Mouse (Mus musculus) testis, adult 2 months (tissue): ENCODE measurements around the gene Kras.

Experiments used
- CTCF ChIP-seq: fragments of 200-500 bp; IDR thresholded peaks from 2 replicates; pipeline ENCODE4 v1.5.1; 2012; ENCODE audit warnings: low read depth, mild to moderate bottlenecking, inconsistent platforms, low read length, moderate library complexity; ENCODE audit not compliant: control insufficient read depth, insufficient read depth, insufficient replicate concordance
- POLR2A ChIP-seq: fragments of 200-500 bp; IDR thresholded peaks from 2 replicates; pipeline ENCODE4 v1.6.1; 2012; ENCODE audit warnings: low read depth, mild to moderate bottlenecking, inconsistent platforms, low read length, moderate library complexity; ENCODE audit not compliant: control insufficient read depth

DNA sequence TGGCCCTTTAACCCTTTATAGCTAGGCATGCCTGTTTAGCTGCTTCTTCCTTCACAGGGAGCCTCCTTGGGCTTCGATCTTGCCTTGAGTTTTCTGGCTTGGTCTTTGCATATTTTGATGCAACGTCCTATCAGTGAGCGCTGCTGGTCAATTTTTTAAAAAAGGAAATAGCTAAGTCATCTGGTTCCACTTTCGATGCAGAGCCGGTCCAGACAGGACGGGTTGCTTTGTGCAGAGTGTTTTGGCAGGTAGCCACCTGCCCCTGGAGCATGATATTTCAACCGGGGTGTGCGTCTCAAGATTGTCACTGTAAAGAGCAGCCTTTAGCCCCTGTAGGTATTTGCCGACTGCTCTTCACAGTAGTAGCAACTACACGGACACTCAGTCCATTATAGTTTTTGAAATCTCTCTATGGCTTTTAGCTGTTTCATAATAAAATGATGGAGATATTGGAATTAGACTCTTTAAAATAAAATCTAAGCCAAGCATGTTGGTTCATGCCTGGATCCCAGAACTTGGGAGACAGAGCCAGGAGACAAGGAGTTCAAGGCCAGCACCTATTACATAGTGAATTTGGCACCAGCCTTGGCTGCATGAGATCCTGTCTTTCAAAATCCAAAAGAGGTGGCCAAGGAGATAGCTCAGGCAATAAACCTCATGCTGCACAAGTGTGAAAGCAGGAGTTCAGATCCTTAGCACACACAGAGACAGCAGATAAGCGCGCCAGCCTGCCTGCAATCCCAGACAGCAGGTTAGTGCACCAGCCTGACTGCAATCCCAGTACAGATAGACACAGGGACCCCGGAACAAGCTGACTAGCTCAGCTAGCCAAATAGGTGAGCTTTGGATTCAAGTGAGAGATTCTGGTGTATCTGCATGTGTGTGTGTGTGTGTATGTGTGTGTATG is 41.6 kb upstream of the Kras start:
- no peak for TF ChIP-seq POLR2A
- no peak for TF ChIP-seq CTCF
